Mouse (Mus musculus): ENCODE measurements around the gene Lekr1. TPM values are rescaled to one million over a fixed set of nuclear protein-coding genes. Genes with fewer than 3 reads are reported as not detected.

Lekr1 gene
- total and polyA plus RNA-seq, 2 experiments from 2014 or later, result 2.2 to 4.1 TPM

GRCm38 (mm10) chr3:65873093-65873830 lies 207.2 kb downstream of the Lekr1 start:
- DNase-seq (ENCODE audit: low spot score) (no peak), ATAC-seq (ENCODE audit: low FRiP score) (no peak)
- no peak for TF ChIP-seq CTCF (IDR thresholded peaks at IDR 0.05)
- H3K4me1 ChIP-seq (ENCODE audit: insufficient read depth, low read length), result 0 out of 2 replicates have a peak, but pooled peaks cover 4% of the 10 kb centered on the region
- WGBS, result 86% methylated on average over 13 of the region's 13 CpGs
- no peaks in the 10 kb centered on the region for H3K27me3 ChIP-seq (ENCODE audit: insufficient read depth, low read length)
- no peak overlapping the region for H3K4me2 ChIP-seq (ENCODE audit: low read depth, low read length, poor library complexity, severe bottlenecking)
- H3K9ac ChIP-seq (replicated peaks; ENCODE audit: low read length, poor library complexity, severe bottlenecking), result no peak overlapping the region
- H3K36me3 ChIP-seq (ENCODE audit: insufficient read depth, low read length), result no peaks in the 10 kb centered on the region
- H3K27ac ChIP-seq (ENCODE audit: low read depth, low read length), result no peak overlapping the region
- H3K9me3 ChIP-seq (ENCODE audit: low read length), result no peaks in the 10 kb centered on the region
- H3K4me3 ChIP-seq (ENCODE audit: low read depth, low read length), result no peak overlapping the region

Small RNA genes within 50 kb of the gene (microRNA-seq; reads per million reads assigned to microRNA genes)
- gene Mir8120 (ENCODE audit: borderline number of aligned reads), result not detected

Other genes starting within 250 kb of the Lekr1 start
- 15.8 and 20.1 TPM in 2 replicates for gene Tiparp, start 137.8 kb upstream of the Lekr1 start, total RNA-seq (2014; rRNA removed)
- 15.3 and 16.1 TPM in 2 replicates for gene Tiparp, start 137.8 kb upstream of the Lekr1 start, polyA plus RNA-seq (2015; fragmentation: Nextera tagmentation; extraction: Ambion mirVana)